Mouse (Mus musculus) ES-E14 (cell line): Measurements from ENCODE around the gene Ica1.

Source experiments
- MAFK ChIP-seq: IDR thresholded peaks from 2 replicates; pipeline ENCODE4 v1.6.1; 2014; ENCODE audit warnings: mild to moderate bottlenecking, low read depth, low read length, inconsistent platforms; ENCODE audit not compliant: insufficient read depth
- ZNF384 ChIP-seq: IDR thresholded peaks from 2 replicates; pipeline ENCODE4 v1.6.1; 2012; ENCODE audit warnings: low read depth, low read length, inconsistent platforms

DNA sequence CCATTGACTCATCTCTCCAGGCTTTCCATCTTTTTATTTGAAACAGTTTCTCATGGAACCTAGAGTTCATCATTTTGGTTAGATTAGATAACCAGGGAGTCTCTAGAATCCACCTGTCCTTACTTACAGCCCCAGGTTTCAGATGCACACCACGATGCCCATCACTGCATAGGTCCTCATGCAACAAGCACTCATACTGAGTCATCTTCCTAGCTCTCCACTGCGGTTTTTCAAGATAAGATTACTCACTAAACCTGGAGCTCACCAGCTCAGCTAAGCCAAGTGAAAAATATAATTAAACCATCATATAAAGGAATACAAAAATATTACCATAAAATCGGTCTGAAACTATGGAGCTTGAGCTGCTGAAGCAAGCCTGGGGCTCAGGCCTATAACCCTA is 194.4 kb downstream of the Ica1 start:
- no peak for TF ChIP-seq ZNF384
- no peak for TF ChIP-seq MAFK
